Mouse (Mus musculus) gastrocnemius, postnatal 25 days (tissue): ENCODE measurements around the gene Gse1. TPM values are rescaled to one million over a fixed set of nuclear protein-coding genes. Genes with fewer than 3 reads are reported as not detected.
A peak's percentile ranks its signal among the peaks of the same experiment; 100 is the strongest.

Experiments
- DNase-seq: peaks from one replicate; pipeline ENCODE4 v3.0.0; 2022
- total RNA-seq, 2 experiments: library from RNA; stranded (reverse); gene quantifications; 1 replicate in 1 of 2; 2 replicates in 1 of 2; pipeline ENCODE4 v1.2.3; 2021

The Gse1 gene
- total RNA-seq, 2 experiments from 2014 or later, result 23.1 to 27.1 TPM

GRCm38 (mm10) chr8:120425199-120425941 lies 197.1 kb downstream of the Gse1 start:
- DNase-seq, result no peak

- DNase-seq, result no peak
These were observed 197.8 kb downstream of the Gse1 start for GRCm38 (mm10) chr8:120426105-120426504.

GRCm38 (mm10) chr8:120426622-120427385 lies 198.5 kb downstream of the Gse1 start:
- DNase-seq, result peak; percentile 56

GRCm38 (mm10) chr8:120428492-120428891 lies 200.2 kb downstream of the Gse1 start:
- DNase-seq, result no peak

- no peak for DNase-seq
These were observed 200.9 kb downstream of the Gse1 start for GRCm38 (mm10) chr8:120429116-120429515.

- no peak for DNase-seq
These were observed 202.8 kb downstream of the Gse1 start for GRCm38 (mm10) chr8:120431042-120431441.

- DNase-seq, result no peak
These were observed 204.2 kb downstream of the Gse1 start for GRCm38 (mm10) chr8:120432438-120432837.

- DNase-seq, result no peak
These were observed 204.9 kb downstream of the Gse1 start for GRCm38 (mm10) chr8:120433143-120433542.

- DNase-seq, result no peak
These were observed 205.5 kb downstream of the Gse1 start for GRCm38 (mm10) chr8:120433734-120434133.

GRCm38 (mm10) chr8:120435781-120436180 lies 207.5 kb downstream of the Gse1 start:
- no peak for DNase-seq

GRCm38 (mm10) chr8:120436491-120437030 lies 208.3 kb downstream of the Gse1 start:
- peak; percentile 56 for DNase-seq

GRCm38 (mm10) chr8:120437207-120437606 lies 209.0 kb downstream of the Gse1 start:
- DNase-seq, result no peak

- peak; percentile 41 for DNase-seq
These were observed 209.6 kb downstream of the Gse1 start for GRCm38 (mm10) chr8:120437666-120438395.

- no peak for DNase-seq
These were observed 211.1 kb downstream of the Gse1 start for GRCm38 (mm10) chr8:120439309-120439708.

- DNase-seq, result no peak
These were observed 212.5 kb downstream of the Gse1 start for GRCm38 (mm10) chr8:120440739-120441138.

GRCm38 (mm10) chr8:120441637-120442036 lies 213.4 kb downstream of the Gse1 start:
- no peak for DNase-seq

GRCm38 (mm10) chr8:120442306-120443003 lies 214.2 kb downstream of the Gse1 start:
- DNase-seq, result no peak

- DNase-seq, result no peak
These were observed 217.0 kb downstream of the Gse1 start for GRCm38 (mm10) chr8:120445249-120445648.

GRCm38 (mm10) chr8:120448131-120448530 lies 219.9 kb downstream of the Gse1 start:
- no peak for DNase-seq

- peak; percentile 51 for DNase-seq
These were observed 220.9 kb downstream of the Gse1 start for GRCm38 (mm10) chr8:120449139-120449538.

- DNase-seq, result peak; percentile 81
These were observed 221.4 kb downstream of the Gse1 start for GRCm38 (mm10) chr8:120449608-120450031.

- DNase-seq, result no peak
These were observed 223.9 kb downstream of the Gse1 start for GRCm38 (mm10) chr8:120452111-120452510.
